Mouse (Mus musculus) heart, adult 2 months (tissue): ENCODE results near the gene Arntl. TPM values are rescaled to one million over a fixed set of nuclear protein-coding genes. Genes with fewer than 3 reads are reported as not detected.

ENCODE experiments used
- DNase-seq, 2 experiments: peaks; one replicate each; pipeline ENCODE4 v3.0.0; 2021
- H3K27ac ChIP-seq: fragments of 200-600 bp; 2 replicates; pipeline ENCODE4 v1.8.1; 2022
- H3K27me3 ChIP-seq: fragments of 200-500 bp; 2 replicates; pipeline ENCODE4 v1.6.1; 2012; ENCODE audit warnings: mild to moderate bottlenecking, low read length, inconsistent platforms, mixed read lengths; ENCODE audit not compliant: control insufficient read depth, insufficient read depth
- H3K36me3 ChIP-seq: fragments of 200-500 bp; 2 replicates; pipeline ENCODE4 v1.6.1; 2012; ENCODE audit warnings: low read length, inconsistent platforms; ENCODE audit not compliant: control insufficient read depth, insufficient read depth
- H3K4me1 ChIP-seq: fragments of 200-500 bp; 2 replicates; pipeline ENCODE4 v1.6.1; 2011; ENCODE audit warnings: low read length; ENCODE audit not compliant: control insufficient read depth, insufficient read depth
- H3K4me3 ChIP-seq: fragments of 200-600 bp; 2 replicates; pipeline ENCODE4 v1.8.1; 2022
- H3K79me2 ChIP-seq: fragments of 200-500 bp; replicated peaks from 2 replicates; pipeline ENCODE4 v1.6.1; 2012; ENCODE audit warnings: mild to moderate bottlenecking, inconsistent platforms, low read length, moderate library complexity, mixed read lengths; ENCODE audit not compliant: control insufficient read depth, insufficient read depth
- H3K9ac ChIP-seq: fragments of 200-500 bp; 2 replicates; pipeline ENCODE4 v1.6.1; 2012; ENCODE audit warnings: low read depth, mild to moderate bottlenecking, control low read depth, inconsistent platforms, low read length, mixed read lengths
- CTCF ChIP-seq: fragments of 200-600 bp; IDR thresholded peaks from 2 replicates; pipeline ENCODE4 v1.8.1; 2022; ENCODE audit warnings: antibody characterized with exemption, mild to moderate bottlenecking, moderate library complexity
- EP300 ChIP-seq: fragments of 200-500 bp; IDR thresholded peaks from 2 replicates; pipeline ENCODE4 v1.6.1; 2011; ENCODE audit warnings: low read depth, low read length, control low read depth; ENCODE audit not compliant: insufficient read depth
- POLR2A ChIP-seq: fragments of 200-500 bp; IDR thresholded peaks from 2 replicates; pipeline ENCODE4 v1.6.1; 2011; ENCODE audit warnings: mild to moderate bottlenecking, low read depth, low read length, control low read depth; ENCODE audit not compliant: insufficient read depth
- WGBS: fragments of 180-500 bp; shearing (Covaris S2); methylation state at CpG from one replicate; pipeline ENCODE4 v1.1.7; 2018; 5-methylcytosine and 5-hydroxymethylcytosine counted together
- intact Hi-C: fragments of 180-260 bp; cut with DNase I; formaldehyde crosslinking; loops from one replicate; pipeline ENCODE4 v1.15.1; 2025
- polyA plus RNA-seq: library from polyadenylated mRNA; depleted of rRNA; stranded (reverse); fragments of >200 nt; gene quantifications from 2 replicates; pipeline ENCODE4 v1.2.3, GENCODE M21; 2012
- total RNA-seq, 2 experiments: library from RNA; stranded (reverse); gene quantifications; 2 replicates each; pipeline ENCODE4 v1.2.3; 2021

Arntl gene
- total and polyA plus RNA-seq, 3 experiments, result 6.6 to 26.7 (median 7.2) TPM

- no peaks in the 10 kb centered on the region for H3K79me2 ChIP-seq
- H3K27ac ChIP-seq, result no peak overlapping the region
- H3K27me3 ChIP-seq, result no peaks in the 10 kb centered on the region
- no peak overlapping the region for H3K4me3 ChIP-seq
- no peak for TF ChIP-seq CTCF
- no peak for TF ChIP-seq POLR2A
- no peak for TF ChIP-seq EP300
- H3K9ac ChIP-seq, result no peak overlapping the region
- peaks cover 1% of the 10 kb centered on the region; the same call in 1 of the 2 replicates for H3K36me3 ChIP-seq
- peaks cover 14% of the 10 kb centered on the region for H3K4me1 ChIP-seq
- intact Hi-C loops, result no loop called here
- no peak for DNase-seq
- 59% methylated on average over 2 of the region's 2 CpGs for WGBS
Observed at GRCm38 (mm10) chr7:113188091-113188490, 19.2 kb upstream of the Arntl start.

GRCm38 (mm10) chr7:113188566-113188965, 18.7 kb upstream of the Arntl start:
- Histone ChIP-seq H3K79me2 (no peaks in the 10 kb centered on the region), H3K4me1 (peaks cover 14% of the 10 kb centered on the region), H3K27ac (no peak overlapping the region), H3K9ac (no peak overlapping the region), H3K27me3 (no peaks in the 10 kb centered on the region), H3K36me3 (peaks cover 3% of the 10 kb centered on the region; the same call in 1 of the 2 replicates), H3K4me3 (no peak overlapping the region)
- WGBS, result 73% methylated on average over 9 of the region's 9 CpGs
- no peak for TF ChIP-seq POLR2A
- no peak for TF ChIP-seq CTCF
- TF ChIP-seq EP300, result no peak
- intact Hi-C loops, result no loop called here
- DNase-seq, result no peak

DNA sequence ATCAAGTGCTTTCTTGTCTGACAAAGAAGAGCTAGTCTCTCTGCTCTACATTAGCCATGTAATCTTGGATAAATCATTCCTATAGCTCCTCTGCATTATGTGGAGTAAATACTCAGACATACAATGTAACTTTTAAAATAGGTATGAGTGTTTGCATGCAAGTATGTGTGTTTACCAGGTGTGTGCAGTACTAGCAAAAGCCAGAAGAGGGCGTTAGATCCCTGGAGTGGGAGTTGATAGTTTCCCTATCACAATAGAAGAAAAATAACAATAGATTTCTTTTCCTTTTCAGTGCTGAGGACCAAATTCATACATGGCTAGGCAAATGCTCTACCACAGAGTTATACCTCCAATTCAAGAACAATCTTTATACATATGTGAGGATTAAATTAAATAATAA, 15.5 kb upstream of the Arntl start:
- no peak overlapping the region for H3K4me3 ChIP-seq
- intact Hi-C loops, result no loop called here
- peaks cover 3% of the 10 kb centered on the region; the same call in 1 of the 2 replicates for H3K36me3 ChIP-seq
- TF ChIP-seq CTCF (peak; percentile 50), POLR2A (no peak)
- no peaks in the 10 kb centered on the region for H3K79me2 ChIP-seq
- H3K4me1 ChIP-seq, result peaks cover 6% of the 10 kb centered on the region
- DNase-seq, result no peak
- H3K9ac ChIP-seq, result no peak overlapping the region
- no peak overlapping the region for H3K27ac ChIP-seq
- WGBS, result 41% methylated on average over 1 of the region's 1 CpGs
- no peaks in the 10 kb centered on the region for H3K27me3 ChIP-seq

DNA sequence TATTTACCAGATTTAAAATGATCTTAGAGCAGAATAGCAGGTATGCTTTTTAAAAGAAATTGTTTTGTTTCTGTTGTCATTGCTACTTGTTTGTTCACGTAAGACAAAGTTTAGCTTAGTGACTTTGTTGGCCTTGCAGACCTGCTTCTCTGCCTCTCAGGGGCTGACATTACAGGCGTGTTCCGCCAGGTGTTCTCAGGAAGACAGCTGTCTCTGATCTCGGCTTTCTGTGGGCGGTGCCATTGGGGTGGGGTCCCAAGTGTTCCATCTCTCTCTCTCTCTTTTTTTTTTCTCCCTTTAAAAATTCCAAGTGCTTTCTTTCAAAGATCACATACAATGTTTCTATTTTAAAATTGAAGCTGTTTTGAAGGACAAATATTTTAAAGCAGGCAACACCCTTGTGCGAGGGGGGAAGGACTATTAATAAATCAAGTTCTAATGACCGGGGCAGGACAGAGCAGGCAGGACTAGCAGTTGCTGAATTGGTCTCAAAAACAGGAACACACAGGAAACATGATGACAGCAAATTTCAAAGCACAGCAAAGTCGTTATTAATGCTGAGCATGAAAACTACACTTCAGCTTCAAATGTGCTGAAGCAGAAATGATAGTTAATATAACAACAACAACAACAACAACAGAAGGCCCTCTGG, 14.4 kb upstream of the Arntl start:
- peaks cover 4% of the 10 kb centered on the region for H3K4me1 ChIP-seq
- H3K9ac ChIP-seq, result no peak overlapping the region
- DNase-seq, result no peak
- intact Hi-C loops, result no loop called here
- H3K27ac ChIP-seq, result peak overlapping the region; percentile 18; the same call in 1 of the 2 replicates
- TF ChIP-seq POLR2A, result no peak
- no peaks in the 10 kb centered on the region for H3K27me3 ChIP-seq
- H3K79me2 ChIP-seq, result no peaks in the 10 kb centered on the region
- H3K36me3 ChIP-seq, result peaks cover 3% of the 10 kb centered on the region; the same call in 1 of the 2 replicates
- 33% methylated on average over 8 of the region's 8 CpGs for WGBS
- no peak overlapping the region for H3K4me3 ChIP-seq

GRCm38 (mm10) chr7:113193872-113194271, 13.4 kb upstream of the Arntl start:
- DNase-seq, result no peak
- H3K79me2 ChIP-seq, result no peaks in the 10 kb centered on the region
- TF ChIP-seq CTCF, result no peak
- TF ChIP-seq EP300, result no peak
- TF ChIP-seq POLR2A, result no peak
- H3K9ac ChIP-seq, result no peak overlapping the region
- no peaks in the 10 kb centered on the region for H3K27me3 ChIP-seq
- H3K36me3 ChIP-seq, result peaks cover 3% of the 10 kb centered on the region; the same call in 1 of the 2 replicates
- H3K27ac ChIP-seq, result no peak overlapping the region
- intact Hi-C loops, result no loop called here
- peaks cover 4% of the 10 kb centered on the region for H3K4me1 ChIP-seq
- H3K4me3 ChIP-seq, result no peak overlapping the region

DNA sequence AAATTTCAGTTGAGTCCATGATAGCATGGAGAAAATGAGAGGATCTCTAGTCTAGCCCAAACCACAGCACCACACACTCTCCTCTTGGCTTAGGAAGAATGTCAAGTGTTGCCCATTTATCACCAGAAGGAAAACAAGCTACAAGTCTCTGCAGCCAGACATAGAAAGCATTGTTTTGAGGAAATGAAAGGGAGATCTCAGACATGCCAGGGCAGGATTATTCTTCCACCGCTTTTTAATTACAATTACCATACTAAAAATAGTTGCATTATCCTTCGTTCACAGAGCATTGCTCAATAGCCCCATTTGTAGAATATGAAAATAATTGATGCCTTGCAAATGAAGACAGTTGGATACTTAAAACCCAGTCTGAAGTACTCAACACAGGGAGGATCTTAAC, 12.0 kb upstream of the Arntl start:
- Histone ChIP-seq H3K27ac (no peak overlapping the region), H3K27me3 (no peaks in the 10 kb centered on the region), H3K4me3 (no peak overlapping the region), H3K79me2 (no peaks in the 10 kb centered on the region), H3K36me3 (peaks cover 3% of the 10 kb centered on the region; the same call in 1 of the 2 replicates), H3K4me1 (peaks cover 4% of the 10 kb centered on the region), H3K9ac (no peak overlapping the region)
- intact Hi-C loops, result no loop called here
- DNase-seq, result no peak
- no peak for TF ChIP-seq CTCF
- TF ChIP-seq EP300, result no peak
- no peak for TF ChIP-seq POLR2A
- 41% methylated on average over 2 of the region's 2 CpGs for WGBS
